Mouse (Mus musculus) midbrain, embryonic 14.5 days (tissue): Measurements from ENCODE around the gene Erich4. TPM values are rescaled to one million over a fixed set of nuclear protein-coding genes. Genes with fewer than 3 reads are reported as not detected.

Source experiments
- ATAC-seq: fragments of 200-750 bp; cut with Nextera tagmentation; 2 replicates; pipeline ENCODE4 v1.8.0; 2017; ENCODE audit warnings: moderate number of reproducible peaks, moderate library complexity; ENCODE audit not compliant: low FRiP score, low TSS enrichment
- DNase-seq: peaks from one replicate; pipeline ENCODE4 v3.0.0-alpha.2; 2015
- H3K27ac ChIP-seq: fragments of 300-500 bp; sonication (generic); replicated peaks from 2 replicates; pipeline ENCODE4 v1.5.1; 2014; ENCODE audit warnings: mild to moderate bottlenecking, low read depth, low read length, moderate library complexity
- H3K27me3 ChIP-seq: fragments of 300-500 bp; sonication (generic); 2 replicates; pipeline ENCODE4 v1.6.1; 2014; ENCODE audit warnings: low read length, control low read depth, mixed read lengths; ENCODE audit not compliant: control insufficient read depth, insufficient read depth
- H3K36me3 ChIP-seq: fragments of 300-500 bp; sonication (generic); 2 replicates; pipeline ENCODE4 v1.6.1; 2014; ENCODE audit warnings: low read length, control low read depth; ENCODE audit not compliant: control insufficient read depth, insufficient read depth
- H3K4me1 ChIP-seq: fragments of 300-500 bp; sonication (generic); 2 replicates; pipeline ENCODE4 v1.6.1; 2014; ENCODE audit warnings: mild to moderate bottlenecking, antibody characterized with exemption, low read length, control low read depth; ENCODE audit not compliant: control insufficient read depth, insufficient read depth
- H3K4me2 ChIP-seq: fragments of 300-500 bp; sonication (generic); 2 replicates; pipeline ENCODE4 v1.6.1; 2014; ENCODE audit warnings: mild to moderate bottlenecking, low read length, moderate library complexity
- H3K4me3 ChIP-seq: fragments of 300-500 bp; sonication (generic); replicated peaks from 2 replicates; pipeline ENCODE4 v1.5.1; 2014; ENCODE audit warnings: low read depth, low read length
- H3K9ac ChIP-seq: fragments of 300-500 bp; sonication (generic); replicated peaks from 2 replicates; pipeline ENCODE4 v1.6.1; 2014; ENCODE audit warnings: mild to moderate bottlenecking, low read length, moderate library complexity
- H3K9me3 ChIP-seq: fragments of 300-500 bp; sonication (generic); 2 replicates; pipeline ENCODE4 v1.6.1; 2016; ENCODE audit warnings: low read length, control low read depth, mixed read lengths; ENCODE audit not compliant: control insufficient read depth
- WGBS: fragments of 180-500 bp; shearing (Covaris S2); extraction: QIAGEN DNeasy Blood & Tissue Kit; methylation state at CpG from one replicate; pipeline ENCODE4 v1.1.7; 2014; 5-methylcytosine and 5-hydroxymethylcytosine counted together
- polyA plus RNA-seq: library from polyadenylated mRNA; unstranded; fragments of >200 nt; fragmentation: Nextera tagmentation; extraction: Ambion mirVana; gene quantifications from 2 replicates; pipeline ENCODE4 v1.2.1, GENCODE M21; 2014

Erich4 gene
- polyA plus RNA-seq, 1 experiment from 2014 or later = not detected

GRCm38 (mm10) chr7:25645074-25645473, 29.4 kb upstream of the Erich4 start:
- ATAC-seq = no peak
- Histone ChIP-seq H3K4me1 (no peaks in the 10 kb centered on the region), H3K9me3 (no peaks in the 10 kb centered on the region), H3K27me3 (no peaks in the 10 kb centered on the region), H3K36me3 (peaks cover 20% of the 10 kb centered on the region), H3K4me2 (no peak overlapping the region), H3K27ac (no peak overlapping the region), H3K4me3 (no peak overlapping the region), H3K9ac (no peak overlapping the region)
- no peak for DNase-seq
- 51% methylated on average over 14 of the region's 14 CpGs for WGBS

- WGBS = 82% methylated on average over 4 of the region's 4 CpGs
- Histone ChIP-seq H3K4me1 (no peaks in the 10 kb centered on the region), H3K4me2 (no peak overlapping the region), H3K9me3 (no peaks in the 10 kb centered on the region), H3K27ac (no peak overlapping the region), H3K9ac (no peak overlapping the region), H3K27me3 (no peaks in the 10 kb centered on the region), H3K4me3 (no peak overlapping the region), H3K36me3 (peaks cover 24% of the 10 kb centered on the region)
- DNase-seq (no peak), ATAC-seq (no peak)
Measured at GRCm38 (mm10) chr7:25644631-25645030, 28.9 kb upstream of the Erich4 start.

DNA sequence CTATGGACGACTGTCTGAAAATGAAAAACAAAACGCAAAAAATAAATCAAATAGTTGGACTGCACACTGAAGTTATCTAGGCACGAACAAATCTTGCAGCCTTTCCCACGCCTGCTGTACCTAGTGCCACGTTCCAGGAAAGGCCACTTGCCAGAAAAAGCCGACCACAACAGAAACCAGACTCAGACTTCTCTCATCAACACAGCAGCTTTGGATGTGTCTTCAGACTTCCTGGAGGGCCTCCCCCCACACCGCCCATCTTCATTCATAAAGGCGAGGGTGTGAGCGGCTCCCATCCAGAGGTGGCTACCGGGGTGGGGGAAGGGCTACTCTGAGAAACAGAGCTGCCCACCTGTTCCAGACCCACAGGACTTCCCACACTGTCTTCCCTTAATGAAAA, 28.4 kb upstream of the Erich4 start:
- Histone ChIP-seq H3K9ac (no peak overlapping the region), H3K27ac (no peak overlapping the region), H3K4me1 (no peaks in the 10 kb centered on the region), H3K27me3 (no peaks in the 10 kb centered on the region), H3K36me3 (peaks cover 24% of the 10 kb centered on the region), H3K9me3 (no peaks in the 10 kb centered on the region), H3K4me3 (no peak overlapping the region), H3K4me2 (no peak overlapping the region)
- DNase-seq (no peak), ATAC-seq (no peak)
- WGBS = 84% methylated on average over 10 of the region's 10 CpGs

DNA sequence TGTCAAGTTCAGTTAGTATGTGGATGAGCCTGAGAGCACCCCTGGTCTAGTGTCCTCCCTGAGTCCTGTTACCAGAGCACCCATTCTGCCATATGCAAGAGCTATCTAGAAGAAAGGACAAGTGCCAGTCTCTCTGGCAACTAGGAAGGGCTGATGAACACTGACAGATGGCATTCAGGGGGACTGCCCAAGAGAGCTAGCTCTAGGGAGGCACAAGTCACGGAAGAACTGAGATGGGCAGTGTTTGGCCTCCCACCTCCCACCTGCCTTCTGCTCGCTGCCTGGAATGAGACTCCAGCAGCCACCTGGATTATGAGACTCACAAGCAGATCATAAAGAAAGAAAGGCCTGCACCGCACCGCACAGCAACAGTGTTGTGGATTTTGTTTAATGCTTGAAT, 24.1 kb upstream of the Erich4 start:
- no peak overlapping the region for H3K9ac ChIP-seq
- DNase-seq (no peak), ATAC-seq (no peak)
- H3K4me2 ChIP-seq = no peak overlapping the region
- H3K9me3 ChIP-seq = no peaks in the 10 kb centered on the region
- no peaks in the 10 kb centered on the region for H3K27me3 ChIP-seq
- H3K36me3 ChIP-seq = peaks cover 59% of the 10 kb centered on the region
- no peak overlapping the region for H3K27ac ChIP-seq
- no peak overlapping the region for H3K4me3 ChIP-seq
- 91% methylated on average over 4 of the region's 4 CpGs for WGBS
- H3K4me1 ChIP-seq = no peaks in the 10 kb centered on the region

DNA sequence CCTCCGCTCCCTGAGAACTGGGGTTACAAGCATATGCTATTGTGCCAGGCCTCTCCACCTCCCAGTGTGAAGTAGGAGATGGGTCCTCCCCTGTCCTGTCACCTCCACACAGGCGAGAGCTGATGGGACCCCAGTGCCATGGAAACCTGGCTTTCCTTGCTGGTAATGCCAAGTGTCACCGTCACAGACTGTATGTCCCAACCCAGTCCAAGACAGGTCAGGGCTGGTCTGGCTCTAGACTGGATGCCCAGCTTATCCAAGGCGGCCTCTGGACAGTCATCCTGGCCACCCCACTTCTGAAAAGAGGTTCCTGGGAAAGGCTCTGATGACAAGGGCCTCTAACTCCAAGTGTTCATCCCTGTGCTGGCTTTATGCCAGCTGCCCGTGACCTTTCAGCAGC, 21.4 kb upstream of the Erich4 start:
- Histone ChIP-seq H3K4me2 (no peak overlapping the region), H3K27me3 (no peaks in the 10 kb centered on the region), H3K9me3 (no peaks in the 10 kb centered on the region), H3K36me3 (peaks cover 79% of the 10 kb centered on the region), H3K9ac (no peak overlapping the region), H3K27ac (no peak overlapping the region), H3K4me3 (no peak overlapping the region), H3K4me1 (no peaks in the 10 kb centered on the region)
- ATAC-seq (no peak), DNase-seq (no peak)
- 91% methylated on average over 5 of the region's 5 CpGs for WGBS

GRCm38 (mm10) chr7:25636373-25636772, 20.7 kb upstream of the Erich4 start:
- ATAC-seq = no peak
- H3K36me3 ChIP-seq = peaks cover 80% of the 10 kb centered on the region

DNA sequence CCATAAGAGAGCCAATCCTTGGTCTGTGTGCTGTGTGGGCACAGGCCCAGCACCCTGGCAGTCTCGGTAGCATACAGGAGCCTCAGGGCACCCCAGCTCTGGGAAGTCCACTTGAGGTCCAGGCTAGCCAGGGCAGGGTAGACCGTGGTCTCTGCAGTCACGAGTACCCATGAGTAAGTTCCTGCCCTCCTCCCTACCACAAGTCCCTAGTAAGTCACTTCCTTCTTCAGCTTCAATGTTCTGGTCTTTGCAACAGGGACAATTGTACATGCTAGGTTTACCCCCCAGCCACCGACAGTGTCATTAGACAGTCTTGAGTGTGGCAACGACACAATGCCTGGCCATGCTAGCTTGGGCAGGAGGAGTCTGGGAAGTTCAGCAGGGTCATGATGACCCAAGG, 17.0 kb upstream of the Erich4 start:
- no peak for DNase-seq
- H3K4me3 ChIP-seq = no peak overlapping the region
- H3K27ac ChIP-seq = no peak overlapping the region
- peaks cover 10% of the 10 kb centered on the region; the same call in 1 of the 2 replicates for H3K27me3 ChIP-seq
- H3K9ac ChIP-seq = no peak overlapping the region
- no peaks in the 10 kb centered on the region for H3K4me1 ChIP-seq
- ATAC-seq = no peak
- 91% methylated on average over 5 of the region's 5 CpGs for WGBS
- H3K4me2 ChIP-seq = no peak overlapping the region
- no peaks in the 10 kb centered on the region for H3K9me3 ChIP-seq
- peaks cover 75% of the 10 kb centered on the region for H3K36me3 ChIP-seq

More at GRCm38 (mm10) chr7:25636373-25636772, 20.7 kb upstream of the Erich4 start:
- Histone ChIP-seq H3K4me2 (no peak overlapping the region), H3K27ac (no peak overlapping the region), H3K27me3 (no peaks in the 10 kb centered on the region), H3K4me3 (no peak overlapping the region), H3K9me3 (no peaks in the 10 kb centered on the region), H3K9ac (no peak overlapping the region), H3K4me1 (no peaks in the 10 kb centered on the region)
- 73% methylated on average over 3 of the region's 3 CpGs for WGBS
- no peak for DNase-seq

DNA sequence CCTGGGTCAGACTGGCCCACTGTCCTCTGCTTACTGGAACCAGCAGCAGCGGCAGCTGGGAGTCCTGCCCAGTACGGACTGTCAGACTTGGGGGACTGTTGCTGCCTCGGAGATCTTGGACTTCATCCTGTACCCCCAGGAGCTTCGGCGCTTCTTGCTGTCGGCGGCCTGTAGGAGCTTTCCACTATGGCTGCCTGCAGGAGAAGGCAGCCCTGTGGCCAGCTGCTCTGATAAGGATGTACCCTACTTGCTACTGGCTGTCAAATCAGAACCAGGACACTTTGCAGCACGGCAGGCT, 12.6 kb upstream of the Erich4 start:
- WGBS = 70% methylated on average over 8 of the region's 8 CpGs
- ATAC-seq = no peak
- Histone ChIP-seq H3K9ac (no peak overlapping the region), H3K4me3 (no peak overlapping the region), H3K4me2 (no peak overlapping the region), H3K9me3 (no peaks in the 10 kb centered on the region), H3K27ac (no peak overlapping the region), H3K27me3 (peaks cover 14% of the 10 kb centered on the region; the same call in 1 of the 2 replicates), H3K4me1 (no peaks in the 10 kb centered on the region), H3K36me3 (peaks cover 59% of the 10 kb centered on the region)
- no peak for DNase-seq

GRCm38 (mm10) chr7:25627431-25628322, 12.0 kb upstream of the Erich4 start:
- Histone ChIP-seq H3K36me3 (peaks cover 54% of the 10 kb centered on the region), H3K4me1 (no peaks in the 10 kb centered on the region), H3K27ac (no peak overlapping the region), H3K4me2 (peak overlapping the region; percentile 35), H3K4me3 (peak overlapping the region; percentile 10; the same call in 1 of the 2 replicates), H3K9me3 (no peaks in the 10 kb centered on the region), H3K27me3 (peaks cover 14% of the 10 kb centered on the region; the same call in 1 of the 2 replicates), H3K9ac (no peak overlapping the region)
- ATAC-seq = no peak
- 18% methylated on average over 38 of the region's 38 CpGs for WGBS
- peak; percentile 24 for DNase-seq
